Mouse (Mus musculus) C2C12 (cell line): ENCODE measurements around the gene Kctd21.

Experiments
- CTCF ChIP-seq: IDR thresholded peaks from one replicate; pipeline ENCODE4 v1.5.1; 2011; ENCODE audit not compliant: control insufficient read depth, insufficient read depth, insufficient read length
- MAX ChIP-seq: IDR thresholded peaks from one replicate; pipeline ENCODE4 v1.6.1; 2011; ENCODE audit warnings: mild to moderate bottlenecking, control low read depth

DNA sequence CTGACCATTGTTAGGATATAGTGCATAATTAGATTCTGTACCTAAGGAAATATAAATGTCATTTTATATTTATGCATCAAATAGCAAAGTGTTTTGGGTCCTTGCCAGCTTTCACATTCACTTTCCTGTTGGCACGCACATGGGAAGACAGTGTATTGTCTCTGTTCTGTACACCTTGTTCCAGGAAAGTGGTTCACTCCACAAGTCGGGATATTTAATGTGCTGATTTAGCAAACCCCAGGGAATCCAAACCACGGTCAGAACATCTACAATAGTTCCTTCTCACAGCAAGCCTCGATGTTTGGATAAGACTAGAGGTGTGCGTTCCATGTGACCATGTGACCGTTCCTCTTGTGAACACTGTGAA lies 59.9 kb downstream of the Kctd21 start:
- TF ChIP-seq CTCF (no peak), MAX (no peak)
